Mouse (Mus musculus): Measurements from ENCODE around the gene Plekhs1. TPM values are rescaled to one million over a fixed set of nuclear protein-coding genes. Genes with fewer than 3 reads are reported as not detected.
A peak's percentile ranks its signal among the peaks of the same experiment; 100 is the strongest.

The Plekhs1 gene
- polyA plus RNA-seq (2015; fragmentation: Nextera tagmentation; extraction: Ambion mirVana), result 0.08 and 0.14 TPM in 2 replicates

- Histone ChIP-seq H3K4me3 (no peak within 1 kb of the TSS), H3K27ac (no peak within 1 kb of the TSS), H3K9ac (no peak within 1 kb of the TSS), H3K36me3 (no peaks in the 10 kb centered on the region), H3K9me3 (no peaks in the 10 kb centered on the region), H3K27me3 (no peaks in the 10 kb centered on the region), H3K4me2 (replicated peaks) (no peak within 1 kb of the TSS), H3K4me1 (peaks cover 15% of the 10 kb centered on the region)
- WGBS, result 59% methylated on average over 10 of the region's 10 CpGs
- ATAC-seq (ENCODE audit: low FRiP score, low read depth), result no peak
Measured at GRCm38 (mm10) chr19:56461522-56462101, at the start of gene Plekhs1. TSS of gene Plekhs1 (plus strand) at chr19:56461640.

GRCm38 (mm10) chr19:56418404-56418803 lies 43.0 kb upstream of the Plekhs1 start:
- no peak overlapping the region for H3K27ac ChIP-seq
- WGBS, result 54% methylated on average over 4 of the region's 4 CpGs
- H3K9ac ChIP-seq, result no peak overlapping the region
- no peak overlapping the region for H3K4me2 ChIP-seq (replicated peaks)
- H3K4me3 ChIP-seq, result no peak overlapping the region
- H3K36me3 ChIP-seq, result no peaks in the 10 kb centered on the region
- no peak for ATAC-seq (ENCODE audit: low FRiP score, low read depth)
- H3K9me3 ChIP-seq, result no peaks in the 10 kb centered on the region
- H3K4me1 ChIP-seq, result peaks cover 14% of the 10 kb centered on the region
- H3K27me3 ChIP-seq, result no peaks in the 10 kb centered on the region

GRCm38 (mm10) chr19:56419452-56419851 lies 42.0 kb upstream of the Plekhs1 start:
- no peak overlapping the region for H3K9ac ChIP-seq
- 35% methylated on average over 9 of the region's 9 CpGs for WGBS
- no peak overlapping the region for H3K4me2 ChIP-seq (replicated peaks)
- no peaks in the 10 kb centered on the region for H3K36me3 ChIP-seq
- no peak for ATAC-seq (ENCODE audit: low FRiP score, low read depth)
- H3K27me3 ChIP-seq, result no peaks in the 10 kb centered on the region
- no peak overlapping the region for H3K27ac ChIP-seq
- no peak overlapping the region for H3K4me3 ChIP-seq
- H3K9me3 ChIP-seq, result no peaks in the 10 kb centered on the region
- H3K4me1 ChIP-seq, result peaks cover 18% of the 10 kb centered on the region

- ATAC-seq (ENCODE audit: low FRiP score, low read depth), result no peak
- no peak overlapping the region for H3K4me3 ChIP-seq
- H3K9ac ChIP-seq, result no peak overlapping the region
- H3K9me3 ChIP-seq, result no peaks in the 10 kb centered on the region
- H3K27ac ChIP-seq, result no peak overlapping the region
- peaks cover 18% of the 10 kb centered on the region for H3K4me1 ChIP-seq
- H3K36me3 ChIP-seq, result no peaks in the 10 kb centered on the region
- H3K4me2 ChIP-seq (replicated peaks), result no peak overlapping the region
- 92% methylated on average over 3 of the region's 3 CpGs for WGBS
- no peaks in the 10 kb centered on the region for H3K27me3 ChIP-seq
Measured at GRCm38 (mm10) chr19:56420345-56420744, 41.1 kb upstream of the Plekhs1 start.

- Histone ChIP-seq H3K9me3 (no peaks in the 10 kb centered on the region), H3K4me3 (no peak overlapping the region), H3K4me2 (replicated peaks) (peak overlapping the region; percentile 34; the same call in 1 of the 2 replicates), H3K27me3 (no peaks in the 10 kb centered on the region), H3K4me1 (peaks cover 18% of the 10 kb centered on the region), H3K9ac (no peak overlapping the region), H3K36me3 (no peaks in the 10 kb centered on the region), H3K27ac (no peak overlapping the region)
- WGBS, result 24% methylated on average over 14 of the region's 14 CpGs
- peak; percentile 54; the same call in 1 of the 2 replicates for ATAC-seq (ENCODE audit: low FRiP score, low read depth)
Measured at GRCm38 (mm10) chr19:56422476-56423338, 38.7 kb upstream of the Plekhs1 start.

- Histone ChIP-seq H3K27ac (no peak overlapping the region), H3K9ac (no peak overlapping the region), H3K9me3 (no peaks in the 10 kb centered on the region), H3K4me3 (no peak overlapping the region), H3K36me3 (no peaks in the 10 kb centered on the region), H3K4me1 (peaks cover 18% of the 10 kb centered on the region), H3K4me2 (replicated peaks) (peak overlapping the region; percentile 14; the same call in 1 of the 2 replicates), H3K27me3 (no peaks in the 10 kb centered on the region)
- ATAC-seq (ENCODE audit: low FRiP score, low read depth), result no peak
- 49% methylated on average over 12 of the region's 12 CpGs for WGBS
Measured at GRCm38 (mm10) chr19:56423370-56423769, 38.1 kb upstream of the Plekhs1 start.

- no peaks in the 10 kb centered on the region for H3K36me3 ChIP-seq
- no peak overlapping the region for H3K4me3 ChIP-seq
- H3K4me2 ChIP-seq (replicated peaks), result no peak overlapping the region
- no peaks in the 10 kb centered on the region for H3K9me3 ChIP-seq
- no peak overlapping the region for H3K9ac ChIP-seq
- H3K4me1 ChIP-seq, result peaks cover 12% of the 10 kb centered on the region
- WGBS, result 84% methylated on average over 17 of the region's 17 CpGs
- H3K27ac ChIP-seq, result no peak overlapping the region
- no peaks in the 10 kb centered on the region for H3K27me3 ChIP-seq
- no peak for ATAC-seq (ENCODE audit: low FRiP score, low read depth)
Measured at GRCm38 (mm10) chr19:56424606-56425395, 36.6 kb upstream of the Plekhs1 start.

GRCm38 (mm10) chr19:56425492-56425891 lies 35.9 kb upstream of the Plekhs1 start:
- 67% methylated on average over 9 of the region's 9 CpGs for WGBS
- H3K4me3 ChIP-seq, result no peak overlapping the region
- no peaks in the 10 kb centered on the region for H3K27me3 ChIP-seq
- ATAC-seq (ENCODE audit: low FRiP score, low read depth), result no peak
- peaks cover 11% of the 10 kb centered on the region for H3K4me1 ChIP-seq
- H3K9ac ChIP-seq, result no peak overlapping the region
- no peak overlapping the region for H3K27ac ChIP-seq
- no peak overlapping the region for H3K4me2 ChIP-seq (replicated peaks)
- H3K9me3 ChIP-seq, result no peaks in the 10 kb centered on the region
- H3K36me3 ChIP-seq, result no peaks in the 10 kb centered on the region

GRCm38 (mm10) chr19:56430369-56430768 lies 31.1 kb upstream of the Plekhs1 start:
- H3K9me3 ChIP-seq, result no peaks in the 10 kb centered on the region
- 48% methylated on average over 8 of the region's 8 CpGs for WGBS
- no peak for ATAC-seq (ENCODE audit: low FRiP score, low read depth)
- no peak overlapping the region for H3K4me3 ChIP-seq
- H3K4me2 ChIP-seq (replicated peaks), result no peak overlapping the region
- peaks cover 18% of the 10 kb centered on the region for H3K36me3 ChIP-seq
- H3K4me1 ChIP-seq, result 0 out of 2 replicates have a peak, but pooled peaks cover 3% of the 10 kb centered on the region
- H3K27ac ChIP-seq, result no peak overlapping the region
- no peaks in the 10 kb centered on the region for H3K27me3 ChIP-seq
- H3K9ac ChIP-seq, result no peak overlapping the region

GRCm38 (mm10) chr19:56432706-56433105 lies 28.7 kb upstream of the Plekhs1 start:
- H3K36me3 ChIP-seq, result peaks cover 34% of the 10 kb centered on the region
- H3K27me3 ChIP-seq, result no peaks in the 10 kb centered on the region
- 79% methylated on average over 10 of the region's 10 CpGs for WGBS
- H3K9ac ChIP-seq, result no peak overlapping the region
- no peak for ATAC-seq (ENCODE audit: low FRiP score, low read depth)
- 0 out of 2 replicates have a peak, but pooled peaks cover 3% of the 10 kb centered on the region for H3K4me1 ChIP-seq
- H3K27ac ChIP-seq, result no peak overlapping the region
- H3K4me2 ChIP-seq (replicated peaks), result no peak overlapping the region
- no peaks in the 10 kb centered on the region for H3K9me3 ChIP-seq
- no peak overlapping the region for H3K4me3 ChIP-seq

- no peaks in the 10 kb centered on the region for H3K27me3 ChIP-seq
- no peak overlapping the region for H3K9ac ChIP-seq
- H3K4me3 ChIP-seq, result no peak overlapping the region
- peaks cover 34% of the 10 kb centered on the region for H3K36me3 ChIP-seq
- 90% methylated on average over 7 of the region's 7 CpGs for WGBS
- no peak for ATAC-seq (ENCODE audit: low FRiP score, low read depth)
- H3K4me2 ChIP-seq (replicated peaks), result no peak overlapping the region
- 0 out of 2 replicates have a peak, but pooled peaks cover 3% of the 10 kb centered on the region for H3K4me1 ChIP-seq
- H3K27ac ChIP-seq, result no peak overlapping the region
- H3K9me3 ChIP-seq, result no peaks in the 10 kb centered on the region
Measured at GRCm38 (mm10) chr19:56433581-56433980, 27.9 kb upstream of the Plekhs1 start.

GRCm38 (mm10) chr19:56436380-56436779 lies 25.1 kb upstream of the Plekhs1 start:
- Histone ChIP-seq H3K27me3 (no peaks in the 10 kb centered on the region), H3K9ac (no peak overlapping the region), H3K27ac (no peak overlapping the region), H3K9me3 (no peaks in the 10 kb centered on the region), H3K4me2 (replicated peaks) (no peak overlapping the region), H3K4me1 (0 out of 2 replicates have a peak, but pooled peaks cover 3% of the 10 kb centered on the region), H3K36me3 (peaks cover 53% of the 10 kb centered on the region), H3K4me3 (no peak overlapping the region)
- WGBS, result 91% methylated on average over 13 of the region's 13 CpGs
- no peak for ATAC-seq (ENCODE audit: low FRiP score, low read depth)
